Mouse (Mus musculus) ovary, adult 2 months (tissue): ENCODE data around the gene Gm45233. TPM values are rescaled to one million over a fixed set of nuclear protein-coding genes. Genes with fewer than 3 reads are reported as not detected.

ENCODE experiments used
- polyA plus RNA-seq: library from polyadenylated mRNA; depleted of rRNA; stranded (reverse); fragments of >200 nt; gene quantifications from 2 replicates; pipeline ENCODE4 v1.2.3, GENCODE M21; 2012; rRNA removed

The Gm45233 gene
- polyA plus RNA-seq, result 1.4 and 1.9 TPM in 2 replicates

DNA sequence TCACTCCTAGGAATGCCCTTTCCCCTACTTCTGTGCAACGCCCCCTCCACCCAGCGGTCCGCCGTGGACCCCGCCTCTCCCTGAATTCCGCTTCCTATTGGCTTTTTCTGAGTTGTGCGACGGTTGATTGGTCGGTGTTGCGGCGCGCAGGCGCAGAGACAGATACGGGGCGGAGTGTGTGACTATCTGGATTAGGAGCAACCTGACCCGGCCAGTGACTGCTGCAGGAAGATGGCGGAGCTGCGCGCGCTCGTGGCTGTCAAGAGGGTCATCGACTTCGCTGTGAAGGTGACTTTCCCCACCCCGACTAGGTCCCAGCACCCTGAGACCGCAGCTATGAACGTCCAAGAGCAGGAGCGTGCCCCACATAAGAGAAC lies at the start of gene Gm45233, which contains the start of gene Etfb:
TSS of gene Gm45233 (plus strand) at position 212 of the 377 bp plus-strand sequence.
TSS of gene Etfb (plus strand) at position 167 of the 377 bp plus-strand sequence.

DNA sequence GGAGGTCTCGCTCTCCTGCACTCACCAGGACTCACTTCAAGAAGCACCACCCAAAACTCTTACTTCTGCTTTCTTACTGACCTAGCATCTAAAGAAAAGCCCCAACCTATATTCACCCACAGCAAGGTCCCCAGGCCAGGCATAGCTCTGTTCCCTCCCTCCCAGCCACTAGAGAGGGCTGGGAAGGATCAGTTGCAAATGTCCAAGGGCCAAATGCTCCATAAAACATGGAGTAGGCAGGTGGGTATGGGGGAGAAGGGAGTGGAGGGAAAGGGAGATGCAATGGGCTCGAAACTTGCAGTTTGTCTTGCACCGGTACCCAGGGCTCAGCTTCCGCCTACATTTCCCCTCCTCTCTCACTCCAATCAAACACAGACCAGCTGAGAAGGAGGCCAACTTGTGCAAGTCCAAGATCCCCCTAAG lies 35.8 kb upstream of the Gm45233 start, which contains the start of gene Siglecg:
TSS of gene Siglecg (plus strand) at position 74 of the 423 bp plus-strand sequence.

DNA sequence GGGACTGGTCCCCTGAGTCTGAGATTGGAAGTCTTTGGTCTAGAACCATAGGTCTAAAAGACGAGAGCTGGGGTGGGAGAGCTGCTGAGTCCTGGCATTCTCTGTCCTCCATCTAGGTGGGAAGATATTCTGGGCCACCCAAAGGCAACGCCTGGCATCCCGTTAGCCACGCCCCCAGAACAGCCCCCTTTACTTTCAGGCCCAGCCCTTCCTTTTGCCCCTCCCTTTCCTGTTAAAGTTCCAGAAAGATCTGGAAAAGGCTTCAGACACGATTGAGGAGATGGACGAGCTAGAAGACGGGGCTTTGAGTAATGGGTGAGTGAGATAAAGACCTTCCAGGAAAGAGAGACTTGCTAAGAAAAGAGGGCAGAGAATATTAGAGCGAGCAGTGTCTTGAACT lies 16.5 kb upstream of the Gm45233 start, which contains the start of gene Lim2:
TSS of gene Lim2 (plus strand) at position 265 of the 400 bp plus-strand sequence.

DNA sequence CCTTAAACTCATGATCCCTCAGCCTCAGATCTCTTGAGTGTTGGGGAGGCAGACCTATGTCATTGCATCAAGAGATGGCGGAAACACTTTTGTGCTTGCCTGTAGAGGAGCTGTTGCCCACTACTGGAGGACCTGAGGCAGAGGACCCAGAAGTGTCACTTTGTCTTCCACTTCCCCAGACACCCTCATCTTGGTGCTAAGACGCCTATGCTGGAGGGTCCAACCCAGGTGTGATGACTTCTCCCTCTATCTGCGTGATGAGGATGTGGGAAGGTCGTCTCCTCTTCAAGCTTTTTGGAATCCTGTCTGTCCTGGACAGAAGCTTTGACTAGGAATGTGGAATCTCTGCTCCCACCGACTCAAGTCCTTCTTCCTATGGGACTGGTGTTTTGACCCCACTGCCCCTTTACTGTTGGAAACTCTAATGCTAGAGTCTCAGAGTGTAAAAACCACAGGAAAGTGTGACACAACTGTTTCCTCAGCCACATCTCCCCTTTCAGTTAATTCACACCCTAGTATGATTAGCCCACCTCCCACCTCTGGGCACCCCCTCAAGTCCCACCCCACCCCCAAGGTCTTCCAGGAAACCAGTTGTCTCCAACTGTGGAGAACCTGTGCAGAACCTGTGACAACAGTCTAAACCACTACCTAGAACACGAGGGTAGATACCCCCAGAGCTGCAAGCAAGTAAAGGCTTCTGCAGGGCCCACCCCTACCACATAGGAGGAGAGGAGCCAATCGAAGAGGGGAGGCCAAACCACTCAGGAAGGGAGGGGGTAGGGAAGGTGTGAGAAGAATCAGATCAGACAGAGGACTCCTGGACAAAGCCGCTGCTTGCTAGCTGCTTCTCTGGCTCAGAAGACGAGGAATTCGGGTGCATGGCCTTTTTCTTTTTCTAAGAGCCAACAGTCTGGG lies 7.3 kb upstream of the Gm45233 start, which contains the start of gene Nkg7:
TSS of gene Nkg7 (plus strand) at position 733 of the 915 bp plus-strand sequence.

DNA sequence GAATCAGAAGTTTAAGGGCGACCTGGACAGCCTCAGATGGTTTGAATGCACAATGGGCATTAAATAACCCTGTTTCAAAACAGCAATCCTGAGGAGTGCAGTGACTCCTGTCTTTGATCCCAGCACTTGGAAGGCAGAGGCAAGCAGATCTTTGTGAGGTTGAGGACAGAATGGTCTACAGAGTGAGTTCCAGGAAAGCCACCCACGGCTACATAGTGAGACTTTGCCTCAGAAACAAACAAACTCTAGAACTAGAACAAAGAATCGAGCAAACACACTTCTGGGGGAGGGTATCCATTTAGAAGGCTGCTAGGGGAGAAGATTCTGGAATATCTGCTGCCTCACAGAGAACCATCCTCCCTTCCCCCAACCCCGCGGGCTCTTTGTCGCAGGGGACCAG lies 3.4 kb upstream of the Gm45233 start, which contains the start of gene Cldnd2:
TSS of gene Cldnd2 (plus strand) at position 301 of the 400 bp plus-strand sequence.

DNA sequence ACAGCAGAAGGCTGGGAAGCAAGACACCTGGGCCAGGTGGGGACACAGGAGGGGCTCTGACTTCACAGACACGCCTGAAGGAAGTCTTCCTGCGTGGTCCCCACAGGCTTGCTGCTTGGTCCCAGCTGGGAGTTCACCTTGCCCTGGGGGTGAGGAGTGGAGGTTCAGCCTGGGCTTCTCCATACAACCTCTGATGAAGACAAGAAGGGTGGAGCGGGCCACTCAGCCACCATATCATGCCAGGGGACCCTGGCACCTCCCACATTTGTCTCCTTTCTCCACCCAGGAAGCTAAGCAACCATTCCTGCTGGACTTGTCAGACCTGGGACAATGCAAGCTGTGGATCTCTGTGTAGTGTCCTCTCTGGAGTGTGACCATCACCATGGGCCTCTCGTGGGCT lies 18.9 kb downstream of the Gm45233 start, which contains the start of gene Vsig10l:
TSS of gene Vsig10l (plus strand) at position 301 of the 400 bp plus-strand sequence.

DNA sequence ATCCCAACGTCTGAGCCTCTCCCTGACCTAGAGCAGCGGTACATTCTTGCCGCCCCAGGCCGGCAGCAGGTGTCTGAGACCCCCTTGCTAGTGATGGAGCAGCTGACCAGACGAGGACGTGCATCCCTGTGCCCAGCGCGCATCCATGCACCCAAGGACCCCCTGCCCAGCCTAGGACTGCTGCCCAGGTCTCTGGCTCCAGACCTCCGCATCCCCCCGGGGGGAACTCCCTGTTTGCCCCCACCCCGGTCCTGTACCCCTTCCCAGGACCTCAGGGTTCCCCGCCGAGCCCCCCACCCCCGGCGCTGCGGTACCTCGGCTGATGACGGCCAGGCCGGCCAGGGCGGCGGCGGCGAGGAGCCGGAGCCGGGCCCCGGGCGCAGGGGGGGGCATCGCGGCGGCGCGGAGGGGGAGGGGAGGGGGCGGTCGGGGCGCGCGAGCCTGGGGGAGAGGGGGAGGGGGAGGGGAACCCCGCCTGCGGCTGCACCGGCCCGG lies 45.8 kb downstream of the Gm45233 start, which contains the start of gene Iglon5:
TSS of gene Iglon5 (minus strand) at position 445 of the 495 bp plus-strand sequence.

Other genes starting within 250 kb of the Gm45233 start
- gene Zfp715, start 130.8 kb upstream of the Gm45233 start, polyA plus RNA-seq, result 2.2 and 3.1 TPM in 2 replicates
- 0.32 and 0.59 TPM in 2 replicates for gene Siglecf, start 92.8 kb upstream of the Gm45233 start, polyA plus RNA-seq
- 3.3 and 3.4 TPM in 2 replicates for gene Siglecg, start 35.9 kb upstream of the Gm45233 start, polyA plus RNA-seq
- not detected in 2 replicates for gene Lim2, start 16.5 kb upstream of the Gm45233 start, polyA plus RNA-seq
- 3.6 and 4.3 TPM in 2 replicates for gene Nkg7, start 7.1 kb upstream of the Gm45233 start, polyA plus RNA-seq
- gene Cldnd2, start 3.3 kb upstream of the Gm45233 start, polyA plus RNA-seq, result not detected in 2 replicates
- gene Etfb, start within 50 bp of the Gm45233 start, polyA plus RNA-seq, result 66.7 and 91.3 TPM in 2 replicates
- 11.4 and 11.9 TPM in 2 replicates for gene Vsig10l, start 19.0 kb downstream of the Gm45233 start, polyA plus RNA-seq
- 4.7 and 5.2 TPM in 2 replicates for gene Iglon5, start 45.9 kb downstream of the Gm45233 start, polyA plus RNA-seq
- not detected in 2 replicates for gene 4931406B18Rik, start 61.8 kb downstream of the Gm45233 start, polyA plus RNA-seq
- 2.1 and 6.2 TPM in 2 replicates for gene Cd33, start 100.3 kb downstream of the Gm45233 start, polyA plus RNA-seq
- gene Zfp658, start 118.1 kb downstream of the Gm45233 start, polyA plus RNA-seq, result 1.5 and 1.6 TPM in 2 replicates
- gene Zfp719, start 135.5 kb downstream of the Gm45233 start, polyA plus RNA-seq, result 2.7 and 3.1 TPM in 2 replicates
- 0.38 TPM in 1 of 2 replicates, not detected in the other for gene Zfp819, start 163.0 kb downstream of the Gm45233 start, polyA plus RNA-seq
- not detected in 2 replicates for gene Ceacam18, start 190.6 kb downstream of the Gm45233 start, polyA plus RNA-seq
- 2.9 and 3.8 TPM in 2 replicates for gene Siglece, start 216.0 kb downstream of the Gm45233 start, polyA plus RNA-seq
- gene Ctu1, start 227.9 kb downstream of the Gm45233 start, polyA plus RNA-seq, result 32.2 and 40.1 TPM in 2 replicates
- gene Klk14, start 246.3 kb downstream of the Gm45233 start, polyA plus RNA-seq, result 0.14 and 0.16 TPM in 2 replicates